Mouse (Mus musculus): ENCODE results near the gene Gmip.

GRCm38 (mm10) chr8:69808094-69808863 is at the start of gene Gmip:
- TF ChIP-seq POLR2A (IDR thresholded peaks at IDR 0.05; ENCODE audit: borderline replicate concordance, extremely low read depth, insufficient read depth, insufficient read length, poor library complexity, severe bottlenecking) (no peak), CTCF (IDR thresholded peaks at IDR 0.05; ENCODE audit: borderline replicate concordance, extremely low read depth, insufficient read depth, insufficient read length) (no peak)
